Mouse (Mus musculus): Measurements from ENCODE around the gene Skiv2l.

Skiv2l gene

GRCm38 (mm10) chr17:34849722-34850516 lies at the start of gene Skiv2l, which contains the start of gene Nelfe:
Skiv2l (minus strand) TSS chr17:34850210.
Nelfe (plus strand) TSS chr17:34850391.
- peak; percentile 98 for DNase-seq (ENCODE audit: low spot score in 2 of 2)

GRCm38 (mm10) chr17:34899053-34899889 lies 49.3 kb upstream of the Skiv2l start:
- peak; percentile 45 to 80 for DNase-seq (ENCODE audit: low spot score in 2 of 2)

DNA sequence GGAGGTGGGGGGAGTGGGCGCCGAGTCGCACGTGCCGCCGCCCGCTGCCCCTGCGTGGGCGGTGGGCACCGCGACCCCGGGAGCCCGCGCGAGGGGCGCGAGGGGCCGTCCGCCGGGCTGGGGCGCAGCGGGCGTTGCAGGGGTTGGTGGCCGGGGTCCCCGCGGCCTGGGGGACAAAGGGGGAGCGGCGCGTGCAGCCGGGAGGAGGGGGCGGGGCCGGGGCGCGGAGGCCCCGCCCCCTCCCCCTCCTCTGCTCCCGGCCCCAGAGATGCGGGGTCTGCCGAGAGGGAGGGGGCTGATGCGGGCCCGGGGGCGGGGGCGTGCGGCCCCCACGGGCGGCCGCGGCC lies 48.7 kb upstream of the Skiv2l start:
- peak in 1 of 2 experiments; percentile 71 for DNase-seq (ENCODE audit: low spot score in 2 of 2)

DNA sequence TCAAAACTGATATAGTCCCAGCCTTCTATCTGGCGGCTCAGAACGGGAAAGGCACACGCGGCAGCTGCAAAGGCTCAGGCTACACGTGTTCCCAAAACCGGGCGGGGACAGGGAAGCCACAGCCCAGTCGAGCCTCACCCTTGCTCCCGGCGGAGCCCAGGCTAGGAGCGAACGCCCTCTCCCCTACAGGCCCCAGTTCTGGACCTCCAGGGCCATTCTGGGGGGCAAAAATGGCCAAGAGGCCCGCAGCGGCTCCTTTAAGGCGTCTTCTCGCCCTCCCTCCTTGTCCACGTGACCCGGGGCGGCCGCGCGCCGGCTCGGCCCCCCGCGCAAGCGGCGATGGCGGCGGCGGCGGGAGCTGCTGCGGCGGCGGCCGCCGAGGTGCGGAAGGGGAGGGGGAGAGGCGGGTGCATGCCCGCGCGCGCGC lies 48.2 kb upstream of the Skiv2l start, which contains the start of the genes C2 and Ehmt2:
TSS of gene C2 (minus strand) at position 106 of the 427 bp plus-strand sequence.
TSS of gene Ehmt2 (plus strand) at position 310 of the 427 bp plus-strand sequence.
- peak; percentile 75 to 89 for DNase-seq (ENCODE audit: low spot score in 2 of 2)

DNA sequence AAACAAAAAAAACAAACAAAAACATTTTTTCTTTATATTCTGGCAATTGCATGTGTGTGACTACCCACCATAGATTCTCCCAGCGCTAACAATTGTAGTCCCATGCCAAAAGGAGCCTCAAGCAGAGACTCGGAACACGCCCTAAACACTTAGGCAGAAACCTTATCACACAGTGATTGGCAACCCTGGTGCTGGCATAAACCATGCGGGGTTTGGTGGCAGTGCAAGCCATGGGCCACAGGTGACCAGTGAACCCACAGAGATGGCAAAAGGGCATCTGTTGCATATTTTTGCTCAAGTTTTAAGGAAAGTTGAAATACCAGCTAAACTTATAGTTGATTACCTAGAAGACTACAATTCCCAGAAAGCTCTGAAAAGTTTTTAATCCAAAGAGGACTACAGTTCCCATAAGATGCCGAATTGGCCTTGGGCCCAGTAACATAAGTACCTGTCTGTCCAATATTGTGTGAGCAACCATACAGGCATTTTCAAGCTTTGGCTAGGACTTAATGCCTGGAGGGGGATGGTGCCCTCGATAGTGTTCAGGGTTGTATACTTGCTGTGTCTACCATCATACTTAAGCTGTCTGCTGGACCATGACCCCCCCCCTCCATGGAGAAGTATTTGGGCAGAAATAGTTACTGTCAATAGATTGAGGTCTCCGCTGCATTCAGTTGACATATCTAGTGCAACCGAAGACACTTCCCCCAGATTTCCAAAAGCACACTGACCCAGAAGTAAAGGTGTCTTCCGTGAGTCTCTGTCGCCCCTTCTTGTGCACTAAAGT lies 47.6 kb upstream of the Skiv2l start:
- peak in 1 of 2 experiments; percentile 67 for DNase-seq (ENCODE audit: low spot score in 2 of 2)

DNA sequence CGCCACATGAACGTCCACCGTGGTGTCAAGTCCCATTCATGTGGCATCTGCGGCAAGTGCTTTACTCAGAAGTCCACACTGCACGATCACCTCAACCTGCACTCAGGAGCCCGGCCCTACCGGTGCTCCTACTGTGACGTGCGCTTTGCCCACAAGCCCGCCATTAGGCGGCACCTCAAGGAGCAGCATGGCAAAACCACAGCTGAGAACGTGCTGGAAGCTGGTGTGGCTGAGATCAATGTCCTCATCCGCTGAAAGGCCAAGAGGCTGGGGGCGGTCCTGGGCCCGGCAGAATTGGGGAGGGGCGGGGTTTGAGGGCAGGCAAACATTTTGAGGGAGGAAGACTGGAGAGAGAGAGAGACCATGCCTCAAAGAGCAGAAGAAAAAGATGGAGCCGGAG lies 46.4 kb upstream of the Skiv2l start:
- DNase-seq (ENCODE audit: low spot score in 2 of 2): no peak

- DNase-seq (ENCODE audit: low spot score in 2 of 2): no peak
Observed at GRCm38 (mm10) chr17:34895724-34896123, 45.7 kb upstream of the Skiv2l start.

DNA sequence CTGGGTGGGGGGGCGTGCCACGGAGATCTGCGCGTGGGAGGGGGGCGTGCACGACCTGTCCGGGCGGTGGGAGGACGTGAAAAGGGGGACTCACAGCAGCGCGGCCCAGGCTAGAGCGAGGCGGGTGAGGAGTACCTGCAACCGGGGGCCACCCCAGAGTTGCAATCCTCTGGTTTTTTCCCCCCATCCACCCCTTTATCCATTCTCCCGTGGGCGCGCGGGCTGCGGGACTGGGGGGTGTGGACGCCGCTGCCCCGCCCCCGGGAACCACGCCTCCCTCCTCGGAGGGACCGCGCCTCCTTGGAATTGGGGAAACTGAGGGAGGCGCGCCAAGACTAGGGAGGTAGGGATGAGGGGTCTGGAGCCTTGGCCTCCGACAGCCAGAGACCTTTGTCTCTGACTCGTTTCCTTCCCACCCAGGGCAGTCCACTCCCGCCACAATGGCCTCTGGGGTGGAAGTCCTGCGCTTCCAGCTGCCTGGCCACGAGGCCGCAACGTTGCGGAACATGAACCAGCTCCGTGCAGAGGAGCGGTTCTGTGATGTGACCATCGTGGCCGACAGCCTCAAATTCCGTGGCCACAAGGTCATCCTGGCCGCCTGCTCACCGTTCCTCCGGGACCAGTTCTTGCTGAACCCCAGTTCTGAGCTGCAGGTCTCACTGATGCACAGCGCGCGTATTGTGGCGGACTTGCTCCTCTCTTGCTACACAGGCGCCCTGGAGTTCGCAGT lies 45.0 kb upstream of the Skiv2l start:
- DNase-seq (ENCODE audit: low spot score in 2 of 2): peak; percentile 52 to 77

GRCm38 (mm10) chr17:34894074-34894597 lies 44.1 kb upstream of the Skiv2l start:
- peak; percentile 90 to 95 for DNase-seq (ENCODE audit: low spot score in 2 of 2)

GRCm38 (mm10) chr17:34893072-34893824 lies 43.2 kb upstream of the Skiv2l start:
- DNase-seq (ENCODE audit: low spot score in 2 of 2): no peak

- DNase-seq (ENCODE audit: low spot score in 2 of 2): no peak
Observed at GRCm38 (mm10) chr17:34891377-34891776, 41.4 kb upstream of the Skiv2l start.

DNA sequence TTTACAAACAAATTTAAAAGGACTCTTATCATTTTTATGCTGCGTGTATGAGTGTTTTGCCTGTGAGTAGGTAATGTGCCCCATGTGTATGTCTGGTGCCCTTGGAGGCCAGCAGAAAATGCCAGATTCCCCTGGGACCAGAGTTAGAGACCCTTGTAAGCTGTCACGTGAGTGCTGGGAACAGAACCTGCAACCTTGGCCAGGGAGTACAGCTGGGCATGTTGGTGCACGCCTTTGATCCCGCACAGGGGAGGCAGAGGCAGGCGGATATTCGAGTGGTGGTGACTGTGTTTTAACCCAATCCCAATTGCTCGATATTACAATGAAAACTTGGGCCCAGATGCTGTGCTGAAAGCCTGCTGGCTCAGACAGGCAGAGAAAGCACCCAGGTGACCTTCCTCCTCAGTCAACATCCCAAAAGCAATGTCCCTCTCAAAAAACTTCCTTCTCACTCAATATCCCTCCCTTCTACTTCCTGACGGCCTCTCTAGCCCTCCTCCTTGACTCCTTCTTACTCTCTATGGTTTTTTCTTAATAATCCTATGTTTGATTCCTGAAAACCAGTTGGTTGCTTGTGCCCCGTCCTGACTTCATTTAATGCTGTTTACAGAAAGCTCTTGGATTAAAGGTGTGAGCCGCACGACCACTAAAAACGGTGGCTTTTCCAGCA lies 40.2 kb upstream of the Skiv2l start:
- no peak for DNase-seq (ENCODE audit: low spot score in 2 of 2)

DNA sequence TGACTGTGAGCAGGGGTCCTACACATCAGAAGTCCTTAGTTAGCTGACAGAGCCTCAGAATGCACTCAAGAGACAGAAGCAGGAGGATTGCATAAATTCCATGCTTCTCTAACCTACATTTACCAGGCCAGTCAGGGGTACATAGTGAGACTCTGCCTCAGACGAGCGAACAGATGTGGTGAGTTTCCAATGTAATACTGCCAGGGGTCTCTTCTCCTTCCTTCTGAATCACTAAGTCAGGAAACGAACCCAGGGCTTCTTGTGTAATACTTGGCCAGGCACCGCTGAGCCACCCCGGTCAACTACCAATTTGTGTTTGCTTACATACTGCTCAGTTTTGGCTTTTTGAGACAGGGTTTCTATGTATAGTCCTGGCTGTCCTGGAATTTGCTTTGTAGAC lies 37.9 kb upstream of the Skiv2l start:
- no peak for DNase-seq (ENCODE audit: low spot score in 2 of 2)

GRCm38 (mm10) chr17:34885615-34886014 lies 35.6 kb upstream of the Skiv2l start:
- no peak for DNase-seq (ENCODE audit: low spot score in 2 of 2)

DNA sequence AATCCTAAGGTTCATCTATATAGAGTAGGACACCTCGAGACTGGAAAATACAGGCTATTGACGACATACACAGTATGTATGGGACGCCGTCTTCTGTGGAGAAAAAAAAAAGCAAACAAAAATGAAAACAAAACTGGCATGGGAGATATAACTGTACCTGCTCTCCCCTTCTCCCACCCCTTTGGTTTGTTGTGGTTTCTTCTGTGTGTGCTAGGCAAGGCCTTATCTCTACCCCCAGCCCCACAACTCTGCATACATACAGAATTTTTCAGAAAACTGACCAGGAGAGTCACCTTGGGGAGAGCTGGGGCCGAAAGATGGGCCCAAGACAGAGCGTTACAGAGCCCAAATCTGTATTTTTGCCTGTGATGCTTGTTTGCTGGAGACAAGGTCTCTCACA lies 34.7 kb upstream of the Skiv2l start:
- no peak for DNase-seq (ENCODE audit: low spot score in 2 of 2)

- no peak for DNase-seq (ENCODE audit: low spot score in 2 of 2)
Observed at GRCm38 (mm10) chr17:34883332-34883731, 33.3 kb upstream of the Skiv2l start.

DNA sequence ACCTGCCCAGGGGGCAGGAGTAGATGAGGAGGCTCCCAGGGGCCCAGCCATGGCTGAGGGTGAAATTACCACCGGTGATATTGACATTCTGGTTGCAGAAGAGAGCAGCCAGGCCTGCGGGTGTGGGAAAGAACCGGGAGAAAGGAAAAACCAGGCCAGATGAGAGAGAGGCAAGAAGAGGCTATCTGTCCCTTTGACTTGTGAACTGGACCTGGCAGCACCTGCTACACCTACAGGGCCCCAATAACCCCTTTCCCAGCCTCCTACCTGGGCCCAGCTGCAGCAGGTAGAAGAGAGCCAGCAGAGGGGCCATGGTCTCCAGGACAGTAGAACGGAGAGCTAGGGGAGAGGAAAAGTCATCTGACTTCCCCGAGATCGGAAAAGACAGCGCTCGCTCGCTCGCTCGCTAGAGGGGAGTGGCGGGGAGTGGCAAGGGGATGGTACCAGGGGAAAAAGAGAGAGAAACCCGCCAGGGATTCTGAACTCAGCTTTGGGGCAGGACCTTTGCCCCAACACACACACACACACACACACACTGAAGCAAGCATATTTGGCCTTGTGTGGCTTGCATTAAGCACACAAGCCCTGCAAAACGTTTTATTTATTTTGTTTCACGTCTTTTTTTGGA lies 31.8 kb upstream of the Skiv2l start, which contains the start of gene Gm20547:
TSS of gene Gm20547 (minus strand) at position 360 of the 628 bp plus-strand sequence.
- no peak for DNase-seq (ENCODE audit: low spot score in 2 of 2)

- DNase-seq (ENCODE audit: low spot score in 2 of 2): no peak
Observed at GRCm38 (mm10) chr17:34881166-34881565, 31.2 kb upstream of the Skiv2l start.

GRCm38 (mm10) chr17:34879336-34879879 lies 29.4 kb upstream of the Skiv2l start, which contains the start of gene Zbtb12:
Zbtb12 (plus strand) TSS chr17:34879483.
- DNase-seq (ENCODE audit: low spot score in 2 of 2): no peak

Measured in spleen, postnatal 4 days (tissue).